Mouse (Mus musculus): ENCODE data around the gene 1600002K03Rik.
"Not testable (repeated sequence)": the region's sequence is repeated elsewhere in the genome, so short reads cannot be mapped to it uniquely, and the experiment has no call there.

1600002K03Rik gene

GRCm38 (mm10) chr10:80187739-80188138 lies 15.0 kb downstream of the 1600002K03Rik start:
- no peak for DNase-seq (ENCODE audit: low spot score)

- DNase-seq (ENCODE audit: low spot score): no peak
These were observed 15.8 kb downstream of the 1600002K03Rik start for GRCm38 (mm10) chr10:80188453-80189024.

GRCm38 (mm10) chr10:80189999-80190398 lies 17.3 kb downstream of the 1600002K03Rik start:
- no peak for DNase-seq (ENCODE audit: low spot score)

- DNase-seq (ENCODE audit: low spot score): no peak
These were observed 17.8 kb downstream of the 1600002K03Rik start for GRCm38 (mm10) chr10:80190491-80191051.

GRCm38 (mm10) chr10:80193976-80194375 lies 21.2 kb downstream of the 1600002K03Rik start:
- DNase-seq (ENCODE audit: low spot score): no peak

- DNase-seq (ENCODE audit: low spot score): no peak
These were observed 21.7 kb downstream of the 1600002K03Rik start for GRCm38 (mm10) chr10:80194441-80194840.

GRCm38 (mm10) chr10:80196167-80196566 lies 23.4 kb downstream of the 1600002K03Rik start:
- DNase-seq (ENCODE audit: low spot score): no peak

- DNase-seq (ENCODE audit: low spot score): no peak
These were observed 24.2 kb downstream of the 1600002K03Rik start for GRCm38 (mm10) chr10:80196778-80197581.

GRCm38 (mm10) chr10:80199440-80200008 lies 26.8 kb downstream of the 1600002K03Rik start:
- DNase-seq (ENCODE audit: low spot score): peak; percentile 75

GRCm38 (mm10) chr10:80200485-80200884 lies 27.7 kb downstream of the 1600002K03Rik start:
- DNase-seq (ENCODE audit: low spot score): no peak

GRCm38 (mm10) chr10:80204055-80204454 lies 31.3 kb downstream of the 1600002K03Rik start:
- no peak for DNase-seq (ENCODE audit: low spot score)

- no peak for DNase-seq (ENCODE audit: low spot score)
These were observed 34.5 kb downstream of the 1600002K03Rik start for GRCm38 (mm10) chr10:80207201-80207600.

- DNase-seq (ENCODE audit: low spot score): no peak
These were observed 34.9 kb downstream of the 1600002K03Rik start for GRCm38 (mm10) chr10:80207676-80208075.

GRCm38 (mm10) chr10:80208248-80208647 lies 35.5 kb downstream of the 1600002K03Rik start:
- DNase-seq (ENCODE audit: low spot score): no peak

- no peak for DNase-seq (ENCODE audit: low spot score)
These were observed 36.2 kb downstream of the 1600002K03Rik start for GRCm38 (mm10) chr10:80208841-80209371.

GRCm38 (mm10) chr10:80211547-80212103 lies 38.9 kb downstream of the 1600002K03Rik start:
- not testable (repeated sequence) for DNase-seq (ENCODE audit: low spot score)

GRCm38 (mm10) chr10:80215048-80215772 lies 42.5 kb downstream of the 1600002K03Rik start:
- DNase-seq (ENCODE audit: low spot score): no peak

- no peak for DNase-seq (ENCODE audit: low spot score)
These were observed 47.9 kb downstream of the 1600002K03Rik start for GRCm38 (mm10) chr10:80220676-80221075.

- not testable (repeated sequence) for DNase-seq (ENCODE audit: low spot score)
These were observed 50.4 kb downstream of the 1600002K03Rik start for GRCm38 (mm10) chr10:80223137-80223536.

Measured in urinary bladder, postnatal 25 days (tissue).